Mouse (Mus musculus) embryonic facial prominence, embryonic 14.5 days (tissue): Measurements from ENCODE around the gene Rps27. TPM values are rescaled to one million over a fixed set of nuclear protein-coding genes. Genes with fewer than 3 reads are reported as not detected.

Source experiments
- ATAC-seq: fragments of 200-750 bp; cut with Nextera tagmentation; 2 replicates; pipeline ENCODE4 v1.8.0; 2017; ENCODE audit warnings: low read depth, moderate number of reproducible peaks, moderate TSS enrichment
- DNase-seq: peaks from one replicate; pipeline ENCODE4 v3.0.0-alpha.2; 2015; ENCODE audit warnings: low spot score
- H3K27ac ChIP-seq: fragments of 300-500 bp; sonication (generic); replicated peaks from 2 replicates; pipeline ENCODE4 v1.5.1; 2014; ENCODE audit warnings: low read depth, mild to moderate bottlenecking, low read length, moderate library complexity
- H3K27me3 ChIP-seq: fragments of 300-500 bp; sonication (generic); replicated peaks from 2 replicates; pipeline ENCODE4 v1.6.1; 2014; ENCODE audit warnings: low read length; ENCODE audit not compliant: control insufficient read depth, insufficient read depth
- H3K36me3 ChIP-seq: fragments of 300-500 bp; sonication (generic); 2 replicates; pipeline ENCODE4 v1.6.1; 2014; ENCODE audit warnings: low read length, mixed read lengths; ENCODE audit not compliant: control insufficient read depth, insufficient read depth
- H3K4me1 ChIP-seq: fragments of 300-500 bp; sonication (generic); 2 replicates; pipeline ENCODE4 v1.6.1; 2014; ENCODE audit warnings: antibody characterized with exemption, low read length; ENCODE audit not compliant: control insufficient read depth, insufficient read depth
- H3K4me2 ChIP-seq: fragments of 300-500 bp; sonication (generic); 2 replicates; pipeline ENCODE4 v1.6.1; 2014; ENCODE audit warnings: low read depth, mild to moderate bottlenecking, low read length, moderate library complexity, mixed read lengths
- H3K4me3 ChIP-seq: fragments of 300-500 bp; sonication (generic); 2 replicates; pipeline ENCODE4 v1.5.1; 2014; ENCODE audit warnings: low read depth, mild to moderate bottlenecking, low read length
- H3K9ac ChIP-seq: fragments of 300-500 bp; sonication (generic); 2 replicates; pipeline ENCODE4 v1.6.1; 2014; ENCODE audit warnings: low read depth, mild to moderate bottlenecking, low read length, moderate library complexity, mixed read lengths
- H3K9me3 ChIP-seq: fragments of 300-500 bp; sonication (generic); 2 replicates; pipeline ENCODE4 v1.6.1; 2016; ENCODE audit warnings: low read length; ENCODE audit not compliant: control insufficient read depth
- WGBS: fragments of 180-500 bp; shearing (Covaris S2); extraction: QIAGEN DNeasy Blood & Tissue Kit; methylation state at CpG from one replicate; pipeline ENCODE4 v1.1.7; 2014; 5-methylcytosine and 5-hydroxymethylcytosine counted together
- polyA plus RNA-seq: library from polyadenylated mRNA; unstranded; fragments of >200 nt; fragmentation: Nextera tagmentation; extraction: Ambion mirVana; gene quantifications from 2 replicates; pipeline ENCODE4 v1.2.1, GENCODE M21; 2014

The Rps27 gene
- polyA plus RNA-seq, 1 experiment from 2014 or later, result 2,268 TPM

DNA sequence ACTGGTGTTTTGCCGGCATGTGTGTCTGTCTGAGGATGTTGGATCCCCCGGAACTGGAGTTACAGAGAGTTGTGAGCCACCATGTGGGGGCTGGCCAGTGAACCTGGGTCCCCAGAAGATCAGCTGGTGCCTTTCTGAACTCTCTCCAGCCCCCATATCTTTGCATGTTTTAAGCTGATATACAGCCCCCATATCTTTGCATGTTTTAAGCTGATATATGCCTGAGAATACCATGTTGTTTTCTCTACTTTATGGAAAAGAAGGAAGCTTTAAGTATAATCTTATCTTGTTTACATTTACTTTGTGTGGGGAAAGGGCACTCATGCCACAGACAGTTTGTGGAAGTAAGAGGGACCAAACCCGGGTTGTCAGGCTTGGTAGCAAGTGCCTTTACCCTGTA lies 33.9 kb downstream of the Rps27 start:
- H3K4me2 ChIP-seq, result no peak overlapping the region
- H3K9ac ChIP-seq, result no peak overlapping the region
- H3K27me3 ChIP-seq, result no peaks in the 10 kb centered on the region
- H3K9me3 ChIP-seq, result no peaks in the 10 kb centered on the region
- H3K36me3 ChIP-seq, result no peaks in the 10 kb centered on the region
- H3K4me1 ChIP-seq, result no peaks in the 10 kb centered on the region
- no peak for ATAC-seq
- no peak overlapping the region for H3K4me3 ChIP-seq
- no peak overlapping the region for H3K27ac ChIP-seq
- 74% methylated on average over 3 of the region's 3 CpGs for WGBS
- no peak for DNase-seq

Other genes starting within 250 kb of the Rps27 start
- gene Hax1, start 214.9 kb downstream of the Rps27 start, polyA plus RNA-seq, result 123 and 127 TPM in 2 replicates
- gene 4933434E20Rik, start 162.0 kb downstream of the Rps27 start, polyA plus RNA-seq, result 144 TPM in 2 replicates
- 207 and 211 TPM in 2 replicates for gene Ubap2l, start 161.0 kb downstream of the Rps27 start, polyA plus RNA-seq
- 423 and 451 TPM in 2 replicates for gene Tpm3, start 141.0 kb downstream of the Rps27 start, polyA plus RNA-seq
- gene Nup210l, start 109.5 kb downstream of the Rps27 start, polyA plus RNA-seq, result 0.18 and 0.43 TPM in 2 replicates
- 18.1 and 19.8 TPM in 2 replicates for gene Rab13, start within 50 bp of the Rps27 start, polyA plus RNA-seq
- gene Jtb, start 17.9 kb upstream of the Rps27 start, polyA plus RNA-seq, result 112 and 114 TPM in 2 replicates
- gene Creb3l4, start 29.9 kb upstream of the Rps27 start, polyA plus RNA-seq, result 5.2 and 6.1 TPM in 2 replicates
- 88.1 and 90.9 TPM in 2 replicates for gene Slc39a1, start 34.5 kb upstream of the Rps27 start, polyA plus RNA-seq
- 14.2 and 14.4 TPM in 2 replicates for gene Crtc2, start 40.5 kb upstream of the Rps27 start, polyA plus RNA-seq
- 4.1 and 4.7 TPM in 2 replicates for gene Dennd4b, start 51.5 kb upstream of the Rps27 start, polyA plus RNA-seq
- 13.2 and 13.4 TPM in 2 replicates for gene Gatad2b, start 79.5 kb upstream of the Rps27 start, polyA plus RNA-seq
- 24.3 and 26.2 TPM in 2 replicates for gene Slc27a3, start 176.3 kb upstream of the Rps27 start, polyA plus RNA-seq
- 26.0 and 31.8 TPM in 2 replicates for gene Ints3, start 220.0 kb upstream of the Rps27 start, polyA plus RNA-seq